Mouse (Mus musculus) intestine, postnatal 0 days (tissue): Measurements from ENCODE around the gene Zfp366. TPM values are rescaled to one million over a fixed set of nuclear protein-coding genes. Genes with fewer than 3 reads are reported as not detected.

Source experiments
- ATAC-seq: fragments of 200-750 bp; cut with Nextera tagmentation; 2 replicates; pipeline ENCODE4 v1.8.0; 2017; ENCODE audit warnings: mild to moderate bottlenecking, moderate TSS enrichment, moderate library complexity
- H3K27ac ChIP-seq: fragments of 300-500 bp; sonication (generic); 2 replicates; pipeline ENCODE4 v1.5.1; 2014; ENCODE audit warnings: mild to moderate bottlenecking, low read depth, low read length, moderate library complexity
- H3K27me3 ChIP-seq: fragments of 300-500 bp; sonication (generic); replicated peaks from 2 replicates; pipeline ENCODE4 v1.6.1; 2014; ENCODE audit warnings: low read length, mixed read lengths; ENCODE audit not compliant: control insufficient read depth, insufficient read depth
- H3K36me3 ChIP-seq: fragments of 300-500 bp; sonication (generic); 2 replicates; pipeline ENCODE4 v1.6.1; 2014; ENCODE audit warnings: mild to moderate bottlenecking, moderate library complexity; ENCODE audit not compliant: control insufficient read depth, insufficient read depth
- H3K4me1 ChIP-seq: fragments of 300-500 bp; sonication (generic); replicated peaks from 2 replicates; pipeline ENCODE4 v1.6.1; 2014; ENCODE audit warnings: antibody characterized with exemption, low read length, mixed read lengths; ENCODE audit not compliant: control insufficient read depth, insufficient read depth
- H3K4me2 ChIP-seq: fragments of 300-500 bp; sonication (generic); replicated peaks from 2 replicates; pipeline ENCODE4 v1.6.1; 2014; ENCODE audit warnings: low read depth, mild to moderate bottlenecking, moderate library complexity
- H3K4me3 ChIP-seq: fragments of 300-500 bp; sonication (generic); 2 replicates; pipeline ENCODE4 v1.5.1; 2014; ENCODE audit warnings: low read depth, low read length
- H3K9ac ChIP-seq: fragments of 300-500 bp; sonication (generic); 2 replicates; pipeline ENCODE4 v1.6.1; 2014; ENCODE audit warnings: mild to moderate bottlenecking, low read depth, low read length
- H3K9me3 ChIP-seq: fragments of 300-500 bp; sonication (generic); 2 replicates; pipeline ENCODE4 v1.6.1; 2016; ENCODE audit warnings: mixed run types; ENCODE audit not compliant: control insufficient read depth
- CTCF ChIP-seq: sonication (generic); IDR thresholded peaks from 2 replicates; pipeline ENCODE4 v1.5.1; 2016; ENCODE audit warnings: low read depth, mild to moderate bottlenecking, control low read depth, antibody characterized with exemption, moderate library complexity
- WGBS: fragments of 180-500 bp; shearing (Covaris S2); extraction: QIAGEN DNeasy Blood & Tissue Kit; methylation state at CpG from one replicate; pipeline ENCODE4 v1.1.7; 2014; 5-methylcytosine and 5-hydroxymethylcytosine counted together
- polyA plus RNA-seq: library from polyadenylated mRNA; unstranded; fragments of >200 nt; fragmentation: Nextera tagmentation; extraction: Ambion mirVana; gene quantifications from 2 replicates; pipeline ENCODE4 v1.2.1, GENCODE M21; 2015

The Zfp366 gene
- polyA plus RNA-seq, 1 experiment from 2014 or later, result 0.39 TPM

DNA sequence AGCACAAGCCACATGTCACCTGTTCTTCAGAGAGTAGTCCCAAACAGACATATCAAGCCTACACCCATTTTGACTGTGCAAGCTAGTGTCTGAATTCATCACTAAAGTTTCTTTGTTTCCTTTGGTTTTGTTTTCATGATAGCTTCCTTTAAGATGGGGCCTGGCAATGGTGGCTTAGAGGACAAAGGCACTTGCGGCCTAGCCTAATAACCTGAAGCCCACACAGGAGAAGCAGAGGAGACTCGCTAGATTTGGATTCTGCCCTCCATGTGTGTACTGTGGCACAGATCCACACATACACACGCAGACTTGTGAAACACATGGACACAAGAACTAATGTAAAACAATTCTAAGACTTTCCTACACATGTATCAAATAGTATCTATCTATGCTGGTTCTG, 37.4 kb downstream of the Zfp366 start:
- H3K27me3 ChIP-seq, result no peaks in the 10 kb centered on the region
- 91% methylated on average over 3 of the region's 3 CpGs for WGBS
- no peak for TF ChIP-seq CTCF
- H3K9ac ChIP-seq, result no peak overlapping the region
- H3K4me1 ChIP-seq, result no peaks in the 10 kb centered on the region
- H3K27ac ChIP-seq, result no peak overlapping the region
- H3K4me2 ChIP-seq, result no peak overlapping the region
- no peaks in the 10 kb centered on the region for H3K9me3 ChIP-seq
- H3K36me3 ChIP-seq, result no peaks in the 10 kb centered on the region
- H3K4me3 ChIP-seq, result no peak overlapping the region
- no peak for ATAC-seq

DNA sequence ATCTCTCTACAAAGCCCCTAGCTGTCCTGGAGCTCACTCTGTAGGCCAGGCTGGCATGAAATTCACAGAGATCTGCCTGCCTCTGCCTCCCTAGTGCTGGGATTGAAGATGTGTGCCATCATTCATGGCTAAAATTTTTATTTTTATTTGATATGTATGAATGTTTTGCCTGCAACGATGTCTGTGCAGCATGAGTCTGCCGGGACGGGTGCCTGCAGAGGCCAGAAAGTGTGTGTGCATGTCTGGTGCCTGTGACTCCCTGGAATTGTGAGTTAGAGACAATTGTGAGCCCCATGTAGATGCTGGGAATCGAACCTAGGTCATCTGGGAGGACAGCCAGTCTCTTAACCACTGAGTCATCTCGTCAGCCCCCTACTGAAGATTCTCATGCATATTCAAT, 37.9 kb downstream of the Zfp366 start:
- Histone ChIP-seq H3K9ac (no peak overlapping the region), H3K9me3 (no peaks in the 10 kb centered on the region), H3K36me3 (no peaks in the 10 kb centered on the region), H3K4me1 (no peaks in the 10 kb centered on the region), H3K4me2 (no peak overlapping the region), H3K4me3 (no peak overlapping the region), H3K27ac (no peak overlapping the region), H3K27me3 (no peaks in the 10 kb centered on the region)
- ATAC-seq, result no peak
- 93% methylated on average over 5 of the region's 5 CpGs for WGBS
- no peak for TF ChIP-seq CTCF

GRCm38 (mm10) chr13:99223321-99223884, 38.8 kb downstream of the Zfp366 start:
- ATAC-seq, result no peak
- Histone ChIP-seq H3K4me1 (no peaks in the 10 kb centered on the region), H3K4me3 (no peak overlapping the region), H3K36me3 (no peaks in the 10 kb centered on the region), H3K9me3 (no peaks in the 10 kb centered on the region), H3K4me2 (no peak overlapping the region), H3K27ac (no peak overlapping the region), H3K9ac (no peak overlapping the region), H3K27me3 (no peaks in the 10 kb centered on the region)
- 86% methylated on average over 8 of the region's 8 CpGs for WGBS
- TF ChIP-seq CTCF, result no peak

- WGBS, result 86% methylated on average over 8 of the region's 8 CpGs
- no peak overlapping the region for H3K4me2 ChIP-seq
- no peak for ATAC-seq
These were observed 39.3 kb downstream of the Zfp366 start for GRCm38 (mm10) chr13:99223917-99224316.

GRCm38 (mm10) chr13:99225374-99226240, 41.0 kb downstream of the Zfp366 start:
- 63% methylated on average over 10 of the region's 10 CpGs for WGBS
- no peak overlapping the region for H3K4me2 ChIP-seq
- H3K27me3 ChIP-seq, result no peaks in the 10 kb centered on the region
- H3K4me1 ChIP-seq, result no peaks in the 10 kb centered on the region
- H3K36me3 ChIP-seq, result no peaks in the 10 kb centered on the region
- H3K9me3 ChIP-seq, result no peaks in the 10 kb centered on the region
- no peak for ATAC-seq
- no peak overlapping the region for H3K27ac ChIP-seq
- TF ChIP-seq CTCF, result no peak
- no peak overlapping the region for H3K9ac ChIP-seq
- H3K4me3 ChIP-seq, result no peak overlapping the region

More at GRCm38 (mm10) chr13:99223917-99224316, 39.3 kb downstream of the Zfp366 start:
- Histone ChIP-seq H3K36me3 (no peaks in the 10 kb centered on the region), H3K4me1 (no peaks in the 10 kb centered on the region), H3K27me3 (no peaks in the 10 kb centered on the region), H3K27ac (no peak overlapping the region), H3K9ac (no peak overlapping the region), H3K4me3 (no peak overlapping the region), H3K9me3 (no peaks in the 10 kb centered on the region)
- no peak for TF ChIP-seq CTCF

- Histone ChIP-seq H3K9me3 (no peaks in the 10 kb centered on the region), H3K4me2 (no peak overlapping the region), H3K27me3 (no peaks in the 10 kb centered on the region), H3K9ac (no peak overlapping the region), H3K27ac (no peak overlapping the region), H3K4me3 (no peak overlapping the region), H3K36me3 (no peaks in the 10 kb centered on the region), H3K4me1 (no peaks in the 10 kb centered on the region)
- WGBS, result 56% methylated on average over 3 of the region's 3 CpGs
- ATAC-seq, result no peak
- TF ChIP-seq CTCF, result no peak
These were observed 42.2 kb downstream of the Zfp366 start for GRCm38 (mm10) chr13:99226809-99227208.
